Mouse (Mus musculus): ENCODE measurements around the gene Bola3. TPM values are rescaled to one million over a fixed set of nuclear protein-coding genes. Genes with fewer than 3 reads are reported as not detected.

Gene Bola3
- total RNA-seq (2021) = 100 to 1,000 TPM; 329 to 387 TPM

GRCm38 (mm10) chr6:83348873-83349272, at the start of gene Bola3:
Gene Bola3, plus strand, starts transcription at chr6:83349147.
- no peak for DNase-seq
- intact Hi-C loops (cut with DNase I) = no loop called here

GRCm38 (mm10) chr6:83300447-83301229, 48.3 kb upstream of the Bola3 start:
- intact Hi-C loops (cut with DNase I) = no loop called here
- no peak for DNase-seq

- intact Hi-C loops (cut with DNase I) = no loop called here
- DNase-seq = no peak
Measured at GRCm38 (mm10) chr6:83301294-83301693, 47.7 kb upstream of the Bola3 start.

- DNase-seq = peak in 1 of 2 experiments; percentile 15
- intact Hi-C loops (cut with DNase I) = no loop called here
Measured at GRCm38 (mm10) chr6:83302264-83302663, 46.7 kb upstream of the Bola3 start.

GRCm38 (mm10) chr6:83309017-83309416, 39.9 kb upstream of the Bola3 start:
- no peak for DNase-seq
- intact Hi-C loops (cut with DNase I) = no loop called here

- no peak for DNase-seq
- intact Hi-C loops (cut with DNase I) = no loop called here
Measured at GRCm38 (mm10) chr6:83311206-83311605, 37.7 kb upstream of the Bola3 start.

GRCm38 (mm10) chr6:83312021-83312420, 36.9 kb upstream of the Bola3 start:
- no peak for DNase-seq
- intact Hi-C loops (cut with DNase I) = no loop called here

- intact Hi-C loops (cut with DNase I) = no loop called here
- no peak for DNase-seq
Measured at GRCm38 (mm10) chr6:83312514-83312913, 36.4 kb upstream of the Bola3 start.

GRCm38 (mm10) chr6:83315293-83315692, 33.7 kb upstream of the Bola3 start:
- intact Hi-C loops (cut with DNase I) = no loop called here
- no peak for DNase-seq

- DNase-seq = no peak
- intact Hi-C loops (cut with DNase I) = no loop called here
Measured at GRCm38 (mm10) chr6:83316022-83316421, 32.9 kb upstream of the Bola3 start.

GRCm38 (mm10) chr6:83317108-83317741, 31.7 kb upstream of the Bola3 start:
- DNase-seq = peak; percentile 87
- intact Hi-C loops (cut with DNase I) = no loop called here

- no peak for DNase-seq
- intact Hi-C loops (cut with DNase I) = no loop called here
Measured at GRCm38 (mm10) chr6:83321927-83322326, 27.0 kb upstream of the Bola3 start.

- intact Hi-C loops (cut with DNase I) = no loop called here
Measured at GRCm38 (mm10) chr6:83322794-83323193, 26.2 kb upstream of the Bola3 start.

GRCm38 (mm10) chr6:83323652-83324419, 25.1 kb upstream of the Bola3 start:
- intact Hi-C loops (cut with DNase I) = no loop called here

More at GRCm38 (mm10) chr6:83322794-83323193, 26.2 kb upstream of the Bola3 start:
- no peak for DNase-seq

GRCm38 (mm10) chr6:83325525-83326393, 23.2 kb upstream of the Bola3 start, which contains the start of the genes Mthfd2 and Mob1a:
Gene Mthfd2, minus strand, starts transcription at chr6:83325908.
Gene Mob1a, plus strand, starts transcription at chr6:83326016.
- intact Hi-C loops (cut with DNase I) = no loop called here
- peak; percentile 93 to 98 for DNase-seq

More at GRCm38 (mm10) chr6:83323652-83324419, 25.1 kb upstream of the Bola3 start:
- DNase-seq = no peak

- DNase-seq = no peak
- intact Hi-C loops (cut with DNase I) = no loop called here
Measured at GRCm38 (mm10) chr6:83326394-83326736, 22.6 kb upstream of the Bola3 start.

GRCm38 (mm10) chr6:83326761-83327160, 22.2 kb upstream of the Bola3 start:
- DNase-seq = no peak
- intact Hi-C loops (cut with DNase I) = no loop called here

GRCm38 (mm10) chr6:83327591-83328190, 21.3 kb upstream of the Bola3 start:
- no peak for DNase-seq
- intact Hi-C loops (cut with DNase I) = no loop called here

GRCm38 (mm10) chr6:83341387-83341786, 7.6 kb upstream of the Bola3 start:
- intact Hi-C loops (cut with DNase I) = no loop called here
- DNase-seq = no peak

- DNase-seq = no peak
- intact Hi-C loops (cut with DNase I) = no loop called here
Measured at GRCm38 (mm10) chr6:83342957-83343356, 6.0 kb upstream of the Bola3 start.

Data from heart, postnatal 36 days (tissue).